Mouse (Mus musculus) thymus, adult 2 months (tissue): ENCODE measurements around the gene Cacna2d3.

ENCODE experiments used
- CTCF ChIP-seq: fragments of 200-500 bp; IDR thresholded peaks from 2 replicates; pipeline ENCODE4 v1.5.1; 2012; ENCODE audit warnings: mild to moderate bottlenecking, control low read depth, low read length, moderate library complexity, borderline replicate concordance; ENCODE audit not compliant: control insufficient read depth, poor library complexity, insufficient read depth; ENCODE audit errors: extremely low read depth
- POLR2A ChIP-seq: fragments of 200-500 bp; IDR thresholded peaks from 2 replicates; pipeline ENCODE4 v1.6.1; 2012; ENCODE audit warnings: mild to moderate bottlenecking, low read length, control low read depth, moderate library complexity; ENCODE audit not compliant: control insufficient read depth, poor library complexity, insufficient read depth; ENCODE audit errors: extremely low read depth

DNA sequence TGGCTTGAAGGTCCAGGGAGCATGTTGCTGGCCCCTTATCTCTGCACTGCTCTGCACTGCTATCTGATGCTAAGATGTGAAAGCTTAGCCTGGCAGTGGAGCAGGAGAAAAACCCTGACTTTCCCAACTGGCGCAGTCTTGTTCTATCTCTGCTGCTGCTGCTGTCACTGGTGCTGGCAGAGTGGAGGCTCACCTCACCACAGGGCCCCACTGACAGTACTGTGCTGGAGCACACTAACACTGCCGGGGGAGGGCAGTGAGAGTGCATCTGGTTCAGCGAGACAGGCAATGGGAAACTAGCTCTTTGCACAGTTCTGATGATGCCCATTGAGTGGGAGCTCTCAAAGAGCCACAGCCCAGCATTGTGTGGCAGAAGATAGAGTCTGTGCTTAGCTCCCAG lies 283.4 kb downstream of the Cacna2d3 start:
- TF ChIP-seq POLR2A (no peak), CTCF (no peak)
